Mouse (Mus musculus): Measurements from ENCODE around the gene Slc8a3. TPM values are rescaled to one million over a fixed set of nuclear protein-coding genes. Genes with fewer than 3 reads are reported as not detected.

Gene Slc8a3
- polyA plus RNA-seq, 1 experiment = 0.01 TPM

- TF ChIP-seq USF1 (IDR thresholded peaks at IDR 0.05; ENCODE audit: low read depth) (no peak), FOSL1 (IDR thresholded peaks at IDR 0.05; ENCODE audit: insufficient read depth, low read length, poor library complexity, severe bottlenecking) (no peak), CTCF (IDR thresholded peaks at IDR 0.05; ENCODE audit: control insufficient read depth, insufficient read depth, insufficient read length) (no peak), MYOG (IDR thresholded peaks at IDR 0.05; ENCODE audit: control insufficient read depth, extremely low read depth, insufficient read length) (no peak), CEBPB (IDR thresholded peaks at IDR 0.05; ENCODE audit: low read depth) (no peak), MYOD1 (IDR thresholded peaks at IDR 0.05; ENCODE audit: control insufficient read depth, insufficient read length, low read depth) (no peak), MAX (IDR thresholded peaks at IDR 0.05) (no peak)
- Histone ChIP-seq H3ac (ENCODE audit: control insufficient read depth, insufficient read length, low read depth) (no peak overlapping the region), H3K4me3 (ENCODE audit: insufficient read depth, poor library complexity, severe bottlenecking) (no peak overlapping the region), H3K36me3 (ENCODE audit: control insufficient read depth, insufficient read depth) (no peaks in the 10 kb centered on the region), H3K27me3 (ENCODE audit: control insufficient read depth, insufficient read depth, insufficient read length) (no peaks in the 10 kb centered on the region), H3K79me2 (ENCODE audit: control insufficient read depth, insufficient read depth) (no peaks in the 10 kb centered on the region), H3K79me3 (ENCODE audit: low read depth) (no peaks in the 10 kb centered on the region)
Observed at GRCm38 (mm10) chr12:81168031-81168430, 164.9 kb downstream of the Slc8a3 start.

GRCm38 (mm10) chr12:81167142-81167541 lies 165.8 kb downstream of the Slc8a3 start:
- TF ChIP-seq USF1 (IDR thresholded peaks at IDR 0.05; ENCODE audit: low read depth) (no peak), FOSL1 (IDR thresholded peaks at IDR 0.05; ENCODE audit: insufficient read depth, low read length, poor library complexity, severe bottlenecking) (no peak), CTCF (IDR thresholded peaks at IDR 0.05; ENCODE audit: control insufficient read depth, insufficient read depth, insufficient read length) (no peak), CEBPB (IDR thresholded peaks at IDR 0.05; ENCODE audit: low read depth) (no peak), MAX (IDR thresholded peaks at IDR 0.05) (no peak), MYOD1 (IDR thresholded peaks at IDR 0.05; ENCODE audit: control insufficient read depth, insufficient read length, low read depth) (no peak), MYOG (IDR thresholded peaks at IDR 0.05; ENCODE audit: control insufficient read depth, extremely low read depth, insufficient read length) (no peak)
- no peaks in the 10 kb centered on the region for H3K36me3 ChIP-seq (ENCODE audit: control insufficient read depth, insufficient read depth)
- H3ac ChIP-seq (ENCODE audit: control insufficient read depth, insufficient read length, low read depth) = no peak overlapping the region
- no peaks in the 10 kb centered on the region for H3K79me3 ChIP-seq (ENCODE audit: low read depth)
- no peaks in the 10 kb centered on the region for H3K79me2 ChIP-seq (ENCODE audit: control insufficient read depth, insufficient read depth)
- H3K27me3 ChIP-seq (ENCODE audit: control insufficient read depth, insufficient read depth, insufficient read length) = no peaks in the 10 kb centered on the region
- no peak overlapping the region for H3K4me3 ChIP-seq (ENCODE audit: insufficient read depth, poor library complexity, severe bottlenecking)

GRCm38 (mm10) chr12:81166615-81167014 lies 166.4 kb downstream of the Slc8a3 start:
- Histone ChIP-seq H3K79me2 (ENCODE audit: control insufficient read depth, insufficient read depth) (no peaks in the 10 kb centered on the region), H3K79me3 (ENCODE audit: low read depth) (no peaks in the 10 kb centered on the region), H3K4me3 (ENCODE audit: insufficient read depth, poor library complexity, severe bottlenecking) (no peak overlapping the region), H3ac (ENCODE audit: control insufficient read depth, insufficient read length, low read depth) (no peak overlapping the region), H3K36me3 (ENCODE audit: control insufficient read depth, insufficient read depth) (no peaks in the 10 kb centered on the region), H3K27me3 (ENCODE audit: control insufficient read depth, insufficient read depth, insufficient read length) (no peaks in the 10 kb centered on the region)
- TF ChIP-seq MYOG (IDR thresholded peaks at IDR 0.05; ENCODE audit: control insufficient read depth, extremely low read depth, insufficient read length) (no peak), FOSL1 (IDR thresholded peaks at IDR 0.05; ENCODE audit: insufficient read depth, low read length, poor library complexity, severe bottlenecking) (no peak)

- Histone ChIP-seq H3ac (ENCODE audit: control insufficient read depth, insufficient read length, low read depth) (no peak overlapping the region), H3K79me3 (ENCODE audit: low read depth) (no peaks in the 10 kb centered on the region), H3K79me2 (ENCODE audit: control insufficient read depth, insufficient read depth) (no peaks in the 10 kb centered on the region), H3K36me3 (ENCODE audit: control insufficient read depth, insufficient read depth) (no peaks in the 10 kb centered on the region), H3K4me3 (ENCODE audit: insufficient read depth, poor library complexity, severe bottlenecking) (no peak overlapping the region), H3K27me3 (ENCODE audit: control insufficient read depth, insufficient read depth, insufficient read length) (no peaks in the 10 kb centered on the region)
- TF ChIP-seq USF1 (IDR thresholded peaks at IDR 0.05; ENCODE audit: low read depth) (no peak), CTCF (IDR thresholded peaks at IDR 0.05; ENCODE audit: control insufficient read depth, insufficient read depth, insufficient read length) (no peak), MYOG (IDR thresholded peaks at IDR 0.05; ENCODE audit: control insufficient read depth, extremely low read depth, insufficient read length) (no peak), CEBPB (IDR thresholded peaks at IDR 0.05; ENCODE audit: low read depth) (no peak), MAX (IDR thresholded peaks at IDR 0.05) (no peak), FOSL1 (IDR thresholded peaks at IDR 0.05; ENCODE audit: insufficient read depth, low read length, poor library complexity, severe bottlenecking) (no peak), MYOD1 (IDR thresholded peaks at IDR 0.05; ENCODE audit: control insufficient read depth, insufficient read length, low read depth) (no peak)
Observed at GRCm38 (mm10) chr12:81166092-81166491, 166.9 kb downstream of the Slc8a3 start.

- Histone ChIP-seq H3K79me3 (ENCODE audit: low read depth) (no peaks in the 10 kb centered on the region), H3K27me3 (ENCODE audit: control insufficient read depth, insufficient read depth, insufficient read length) (no peaks in the 10 kb centered on the region), H3K4me3 (ENCODE audit: insufficient read depth, poor library complexity, severe bottlenecking) (no peak overlapping the region), H3K36me3 (ENCODE audit: control insufficient read depth, insufficient read depth) (no peaks in the 10 kb centered on the region), H3ac (ENCODE audit: control insufficient read depth, insufficient read length, low read depth) (no peak overlapping the region), H3K79me2 (ENCODE audit: control insufficient read depth, insufficient read depth) (no peaks in the 10 kb centered on the region)
- TF ChIP-seq USF1 (IDR thresholded peaks at IDR 0.05; ENCODE audit: low read depth) (no peak), CTCF (IDR thresholded peaks at IDR 0.05; ENCODE audit: control insufficient read depth, insufficient read depth, insufficient read length) (no peak), FOSL1 (IDR thresholded peaks at IDR 0.05; ENCODE audit: insufficient read depth, low read length, poor library complexity, severe bottlenecking) (no peak), CEBPB (IDR thresholded peaks at IDR 0.05; ENCODE audit: low read depth) (no peak), MAX (IDR thresholded peaks at IDR 0.05) (no peak), MYOG (IDR thresholded peaks at IDR 0.05; ENCODE audit: control insufficient read depth, extremely low read depth, insufficient read length) (no peak), MYOD1 (IDR thresholded peaks at IDR 0.05; ENCODE audit: control insufficient read depth, insufficient read length, low read depth) (no peak)
Observed at GRCm38 (mm10) chr12:81163566-81163965, 169.4 kb downstream of the Slc8a3 start.

- Histone ChIP-seq H3K36me3 (ENCODE audit: control insufficient read depth, insufficient read depth) (no peaks in the 10 kb centered on the region), H3K79me3 (ENCODE audit: low read depth) (no peaks in the 10 kb centered on the region), H3ac (ENCODE audit: control insufficient read depth, insufficient read length, low read depth) (no peak overlapping the region), H3K79me2 (ENCODE audit: control insufficient read depth, insufficient read depth) (no peaks in the 10 kb centered on the region), H3K27me3 (ENCODE audit: control insufficient read depth, insufficient read depth, insufficient read length) (no peaks in the 10 kb centered on the region), H3K4me3 (ENCODE audit: insufficient read depth, poor library complexity, severe bottlenecking) (no peak overlapping the region)
- TF ChIP-seq CTCF (IDR thresholded peaks at IDR 0.05; ENCODE audit: control insufficient read depth, insufficient read depth, insufficient read length) (no peak), USF1 (IDR thresholded peaks at IDR 0.05; ENCODE audit: low read depth) (no peak), MAX (IDR thresholded peaks at IDR 0.05) (no peak), MYOD1 (IDR thresholded peaks at IDR 0.05; ENCODE audit: control insufficient read depth, insufficient read length, low read depth) (no peak), CEBPB (IDR thresholded peaks at IDR 0.05; ENCODE audit: low read depth) (no peak), FOSL1 (IDR thresholded peaks at IDR 0.05; ENCODE audit: insufficient read depth, low read length, poor library complexity, severe bottlenecking) (no peak), MYOG (IDR thresholded peaks at IDR 0.05; ENCODE audit: control insufficient read depth, extremely low read depth, insufficient read length) (no peak)
Observed at GRCm38 (mm10) chr12:81163131-81163530, 169.8 kb downstream of the Slc8a3 start.

All from C2C12 (cell line).